Mouse (Mus musculus) hindbrain, embryonic 16.5 days (tissue): ENCODE results near the gene Vsx1. TPM values are rescaled to one million over a fixed set of nuclear protein-coding genes. Genes with fewer than 3 reads are reported as not detected.

Experiments used
- ATAC-seq: fragments of 200-750 bp; cut with Nextera tagmentation; 2 replicates; pipeline ENCODE4 v1.8.0; 2017; ENCODE audit warnings: moderate TSS enrichment, moderate library complexity
- H3K27ac ChIP-seq: fragments of 300-500 bp; sonication (generic); 2 replicates; pipeline ENCODE4 v1.5.1; 2014; ENCODE audit warnings: low read depth, mild to moderate bottlenecking, control low read depth, low read length, moderate library complexity
- H3K27me3 ChIP-seq: fragments of 300-500 bp; sonication (generic); replicated peaks from 2 replicates; pipeline ENCODE4 v1.6.1; 2014; ENCODE audit warnings: low read length; ENCODE audit not compliant: control insufficient read depth, insufficient read depth
- H3K36me3 ChIP-seq: fragments of 300-500 bp; sonication (generic); 2 replicates; pipeline ENCODE4 v1.6.1; 2014; ENCODE audit warnings: mild to moderate bottlenecking, low read length, moderate library complexity, mixed read lengths; ENCODE audit not compliant: control insufficient read depth, insufficient read depth
- H3K4me1 ChIP-seq: fragments of 300-500 bp; sonication (generic); 2 replicates; pipeline ENCODE4 v1.6.1; 2014; ENCODE audit warnings: low read depth, low read length; ENCODE audit not compliant: control insufficient read depth, insufficient read depth
- H3K4me2 ChIP-seq: fragments of 300-500 bp; sonication (generic); 2 replicates; pipeline ENCODE4 v1.6.1; 2014; ENCODE audit warnings: mild to moderate bottlenecking, low read length, control low read depth, moderate library complexity
- H3K4me3 ChIP-seq: fragments of 300-500 bp; sonication (generic); 2 replicates; pipeline ENCODE4 v1.5.1; 2014; ENCODE audit warnings: mild to moderate bottlenecking, low read length, control low read depth, moderate library complexity
- H3K9ac ChIP-seq: fragments of 300-500 bp; sonication (generic); 2 replicates; pipeline ENCODE4 v1.6.1; 2014; ENCODE audit warnings: low read depth, mild to moderate bottlenecking, control low read depth, low read length, moderate library complexity
- H3K9me3 ChIP-seq: fragments of 300-500 bp; sonication (generic); 2 replicates; pipeline ENCODE4 v1.6.1; 2014; ENCODE audit warnings: mild to moderate bottlenecking, low read length, moderate library complexity; ENCODE audit not compliant: control insufficient read depth
- WGBS: fragments of 180-500 bp; shearing (Covaris S2); extraction: QIAGEN DNeasy Blood & Tissue Kit; methylation state at CpG from one replicate; pipeline ENCODE4 v1.1.7; 2014; 5-methylcytosine and 5-hydroxymethylcytosine counted together
- polyA plus RNA-seq: library from polyadenylated mRNA; unstranded; fragments of >200 nt; fragmentation: Nextera tagmentation; extraction: Ambion mirVana; gene quantifications from 2 replicates; pipeline ENCODE4 v1.2.1, GENCODE M21; 2015

The Vsx1 gene
- polyA plus RNA-seq, 1 experiment from 2014 or later: 0.09 TPM

- H3K27ac ChIP-seq: no peak overlapping the region
- no peak for ATAC-seq
- 95% methylated on average over 2 of the region's 2 CpGs for WGBS
- no peaks in the 10 kb centered on the region for H3K36me3 ChIP-seq
- H3K4me3 ChIP-seq: no peak overlapping the region
- no peak overlapping the region for H3K4me2 ChIP-seq
- no peaks in the 10 kb centered on the region for H3K27me3 ChIP-seq
- H3K4me1 ChIP-seq: peaks cover 6% of the 10 kb centered on the region
- H3K9ac ChIP-seq: no peak overlapping the region
- peaks cover 2% of the 10 kb centered on the region; the same call in 1 of the 2 replicates for H3K9me3 ChIP-seq
Measured at GRCm38 (mm10) chr2:150654814-150655213, 34.3 kb downstream of the Vsx1 start.

GRCm38 (mm10) chr2:150651366-150651765 lies 37.8 kb downstream of the Vsx1 start:
- 59% methylated on average over 9 of the region's 9 CpGs for WGBS
- H3K27ac ChIP-seq: no peak overlapping the region
- peaks cover 10% of the 10 kb centered on the region for H3K4me1 ChIP-seq
- H3K36me3 ChIP-seq: no peaks in the 10 kb centered on the region
- ATAC-seq: peak; percentile 2; the same call in 1 of the 2 replicates
- peaks cover 2% of the 10 kb centered on the region; the same call in 1 of the 2 replicates for H3K9me3 ChIP-seq
- H3K4me3 ChIP-seq: no peak overlapping the region
- no peak overlapping the region for H3K4me2 ChIP-seq
- no peaks in the 10 kb centered on the region for H3K27me3 ChIP-seq
- H3K9ac ChIP-seq: no peak overlapping the region

GRCm38 (mm10) chr2:150650511-150651074 lies 38.6 kb downstream of the Vsx1 start:
- Histone ChIP-seq H3K36me3 (no peaks in the 10 kb centered on the region), H3K4me1 (peaks cover 10% of the 10 kb centered on the region), H3K4me2 (no peak overlapping the region), H3K4me3 (no peak overlapping the region), H3K27ac (no peak overlapping the region), H3K9ac (no peak overlapping the region), H3K27me3 (no peaks in the 10 kb centered on the region), H3K9me3 (peaks cover 2% of the 10 kb centered on the region; the same call in 1 of the 2 replicates)
- peak; percentile 41; the same call in 1 of the 2 replicates for ATAC-seq
- WGBS: 12% methylated on average over 7 of the region's 7 CpGs

GRCm38 (mm10) chr2:150648300-150648895 lies 40.8 kb downstream of the Vsx1 start:
- peak overlapping the region; percentile 64 for H3K27ac ChIP-seq

GRCm38 (mm10) chr2:150647681-150648299 lies 41.4 kb downstream of the Vsx1 start:
- peaks cover 10% of the 10 kb centered on the region for H3K4me1 ChIP-seq
- no peak for ATAC-seq

More at GRCm38 (mm10) chr2:150648300-150648895, 40.8 kb downstream of the Vsx1 start:
- WGBS: 48% methylated on average over 13 of the region's 13 CpGs
- Histone ChIP-seq H3K36me3 (no peaks in the 10 kb centered on the region), H3K4me1 (peaks cover 10% of the 10 kb centered on the region), H3K4me3 (no peak overlapping the region), H3K27me3 (no peaks in the 10 kb centered on the region), H3K4me2 (no peak overlapping the region), H3K9ac (0 out of 2 replicates have a peak overlapping the region, but pooled peaks have one; percentile 13), H3K9me3 (no peaks in the 10 kb centered on the region)
- no peak for ATAC-seq

GRCm38 (mm10) chr2:150646411-150647121 lies 42.6 kb downstream of the Vsx1 start:
- 80% methylated on average over 8 of the region's 8 CpGs for WGBS
- ATAC-seq: no peak
- Histone ChIP-seq H3K36me3 (no peaks in the 10 kb centered on the region), H3K9ac (no peak overlapping the region), H3K27ac (peak overlapping the region; percentile 31; the same call in 1 of the 2 replicates), H3K27me3 (no peaks in the 10 kb centered on the region), H3K4me2 (no peak overlapping the region), H3K9me3 (no peaks in the 10 kb centered on the region), H3K4me3 (no peak overlapping the region), H3K4me1 (peaks cover 10% of the 10 kb centered on the region)

More at GRCm38 (mm10) chr2:150647681-150648299, 41.4 kb downstream of the Vsx1 start:
- Histone ChIP-seq H3K4me2 (no peak overlapping the region), H3K4me3 (no peak overlapping the region), H3K9ac (no peak overlapping the region), H3K27me3 (no peaks in the 10 kb centered on the region), H3K36me3 (no peaks in the 10 kb centered on the region), H3K27ac (no peak overlapping the region), H3K9me3 (no peaks in the 10 kb centered on the region)
- WGBS: 56% methylated on average over 14 of the region's 14 CpGs

GRCm38 (mm10) chr2:150645225-150645624 lies 43.9 kb downstream of the Vsx1 start:
- no peaks in the 10 kb centered on the region for H3K9me3 ChIP-seq
- WGBS: 90% methylated on average over 4 of the region's 4 CpGs
- no peak overlapping the region for H3K9ac ChIP-seq
- H3K4me1 ChIP-seq: peaks cover 7% of the 10 kb centered on the region
- no peak for ATAC-seq
- no peaks in the 10 kb centered on the region for H3K27me3 ChIP-seq
- peak overlapping the region; percentile 51 for H3K27ac ChIP-seq
- no peak overlapping the region for H3K4me3 ChIP-seq
- no peak overlapping the region for H3K4me2 ChIP-seq
- H3K36me3 ChIP-seq: no peaks in the 10 kb centered on the region

GRCm38 (mm10) chr2:150643726-150644415 lies 45.3 kb downstream of the Vsx1 start:
- H3K9ac ChIP-seq: no peak overlapping the region
- no peak overlapping the region for H3K4me3 ChIP-seq
- peak overlapping the region; percentile 33 for H3K4me2 ChIP-seq
- no peaks in the 10 kb centered on the region for H3K9me3 ChIP-seq
- H3K4me1 ChIP-seq: peaks cover 4% of the 10 kb centered on the region
- 29% methylated on average over 8 of the region's 8 CpGs for WGBS
- H3K36me3 ChIP-seq: no peaks in the 10 kb centered on the region
- H3K27me3 ChIP-seq: no peaks in the 10 kb centered on the region
- peak overlapping the region; percentile 88 for H3K27ac ChIP-seq
- ATAC-seq: peak; percentile 99
